Mouse (Mus musculus) CH12.LX (cell line): ENCODE measurements around the gene Ccdc170. TPM values are rescaled to one million over a fixed set of nuclear protein-coding genes. Genes with fewer than 3 reads are reported as not detected.
"Not testable (repeated sequence)": the region's sequence is repeated elsewhere in the genome, so short reads cannot be mapped to it uniquely, and the experiment has no call there.

ENCODE experiments used
- DNase-seq: peaks from one replicate; pipeline ENCODE4 v3.0.0-alpha.2; 2013; ENCODE audit errors: extremely low read depth
- H3K27ac ChIP-seq: 2 replicates; pipeline ENCODE4 v1.5.1; 2012; ENCODE audit warnings: low read depth, mild to moderate bottlenecking, control low read depth, moderate library complexity; ENCODE audit not compliant: insufficient read depth
- H3K27me3 ChIP-seq: replicated peaks from 2 replicates; pipeline ENCODE3; 2012; ENCODE audit warnings: inconsistent platforms
- H3K36me3 ChIP-seq, 2 experiments: replicated peaks in 1 of 2; 2 replicates each; pipeline versions ENCODE3 to v1.6.1; 2012; ENCODE audit warnings: inconsistent platforms in 1 of 2, low read length in 1 of 2, mild to moderate bottlenecking in 1 of 2, mixed read lengths in 1 of 2, moderate library complexity in 1 of 2; ENCODE audit not compliant: control insufficient read depth in 1 of 2, insufficient read depth in 1 of 2
- H3K4me1 ChIP-seq, 2 experiments: 2 replicates each; pipeline ENCODE4 v1.6.1; 2012; ENCODE audit warnings: inconsistent platforms in 1 of 2, moderate library complexity in 1 of 2; ENCODE audit not compliant: insufficient read depth in 2 of 2, control insufficient read depth in 1 of 2
- H3K4me2 ChIP-seq: 2 replicates; pipeline ENCODE4 v1.6.1; 2012; ENCODE audit warnings: low read depth, mild to moderate bottlenecking, control low read depth; ENCODE audit not compliant: poor library complexity, insufficient read depth, severe bottlenecking
- H3K4me3 ChIP-seq, 3 experiments: fragments of 150-350 bp in 1 of 3; sonication (generic) in 1 of 3; replicated peaks in 1 of 3; 2 replicates each; pipeline versions ENCODE3 to v1.5.1; 2011 to 2012; ENCODE audit warnings: low read depth in 2 of 3, low read length in 2 of 3, mild to moderate bottlenecking in 2 of 3, moderate library complexity in 2 of 3, control low read depth in 1 of 3, improper control_type of control experiment in 1 of 3, inconsistent platforms in 1 of 3, mixed read lengths in 1 of 3; ENCODE audit not compliant: poor library complexity in 1 of 3
- H3K79me2 ChIP-seq: replicated peaks from 2 replicates; pipeline ENCODE4 v1.6.1; 2012; ENCODE audit warnings: mild to moderate bottlenecking, moderate library complexity; ENCODE audit not compliant: control insufficient read depth, poor library complexity, insufficient read depth, severe bottlenecking; ENCODE audit errors: extremely low read depth
- H3K9ac ChIP-seq: 2 replicates; pipeline ENCODE4 v1.6.1; 2012; ENCODE audit warnings: low read depth, mild to moderate bottlenecking, control low read depth, moderate library complexity; ENCODE audit not compliant: insufficient read depth
- H3K9me3 ChIP-seq: replicated peaks from 2 replicates; pipeline ENCODE3; 2012; ENCODE audit warnings: low read length, inconsistent platforms, mixed read lengths
- BHLHE40 ChIP-seq: IDR thresholded peaks from 2 replicates; pipeline ENCODE4 v1.6.1; 2011; ENCODE audit warnings: mild to moderate bottlenecking, low read depth, low read length, improper control_type of control experiment
- CHD1 ChIP-seq: IDR thresholded peaks from 2 replicates; pipeline ENCODE4 v1.6.1; 2012; ENCODE audit warnings: low read depth, low read length, improper control_type of control experiment, inconsistent platforms
- CHD2 ChIP-seq: IDR thresholded peaks from 2 replicates; pipeline ENCODE4 v1.6.1; 2011; ENCODE audit warnings: low read length, improper control_type of control experiment
- CTCF ChIP-seq, 2 experiments: IDR thresholded peaks in 1 of 2; conservative IDR thresholded peaks in 1 of 2; 2 replicates each; pipeline ENCODE4 v1.5.1; 2011 to 2012; ENCODE audit warnings: low read depth in 2 of 2, low read length in 2 of 2, improper control_type of control experiment in 1 of 2, inconsistent platforms in 1 of 2, mild to moderate bottlenecking in 1 of 2, moderate library complexity in 1 of 2
- E2F4 ChIP-seq: IDR thresholded peaks from 2 replicates; pipeline ENCODE4 v1.6.1; 2011; ENCODE audit warnings: low read depth, low read length, improper control_type of control experiment; ENCODE audit not compliant: insufficient replicate concordance
- EP300 ChIP-seq: IDR thresholded peaks from 2 replicates; pipeline ENCODE4 v1.6.1; 2011; ENCODE audit warnings: low read length, improper control_type of control experiment
- ETS1 ChIP-seq: conservative IDR thresholded peaks from 2 replicates; pipeline ENCODE4 v1.6.1; 2012; ENCODE audit warnings: low read depth, mild to moderate bottlenecking, inconsistent platforms, low read length, improper control_type of control experiment, moderate library complexity
- GABPA ChIP-seq: IDR thresholded peaks from 2 replicates; pipeline ENCODE4 v1.6.1; 2012; ENCODE audit warnings: low read depth, low read length, improper control_type of control experiment, inconsistent platforms; ENCODE audit not compliant: insufficient replicate concordance
- HCFC1 ChIP-seq: IDR thresholded peaks from 2 replicates; pipeline ENCODE4 v1.6.1; 2012; ENCODE audit warnings: low read depth, mild to moderate bottlenecking, inconsistent platforms, low read length, improper control_type of control experiment
- JUN ChIP-seq: IDR thresholded peaks from 2 replicates; pipeline ENCODE4 v1.6.1; 2011; ENCODE audit warnings: low read depth, mild to moderate bottlenecking, low read length, improper control_type of control experiment, moderate library complexity; ENCODE audit not compliant: insufficient read depth
- MAFK ChIP-seq: IDR thresholded peaks from 2 replicates; pipeline ENCODE4 v1.6.1; 2011; ENCODE audit warnings: low read length, improper control_type of control experiment; ENCODE audit not compliant: insufficient replicate concordance
- MAX ChIP-seq: IDR thresholded peaks from 2 replicates; pipeline ENCODE4 v1.6.1; 2011; ENCODE audit warnings: low read length, improper control_type of control experiment
- MXI1 ChIP-seq: IDR thresholded peaks from 2 replicates; pipeline ENCODE4 v1.6.1; 2011; ENCODE audit warnings: mild to moderate bottlenecking, low read depth, low read length, improper control_type of control experiment
- MYC ChIP-seq: IDR thresholded peaks from 2 replicates; pipeline ENCODE4 v1.6.1; 2011; ENCODE audit warnings: low read depth, mild to moderate bottlenecking, improper control_type of control experiment, low read length
- NRF1 ChIP-seq: IDR thresholded peaks from 2 replicates; pipeline ENCODE4 v1.6.1; 2014; ENCODE audit warnings: low read depth, mild to moderate bottlenecking, inconsistent platforms, low read length, improper control_type of control experiment, moderate library complexity
- PAX5 ChIP-seq: IDR thresholded peaks from 2 replicates; pipeline ENCODE4 v1.6.1; 2012; ENCODE audit warnings: low read length, inconsistent platforms, mixed read lengths
- POLR2A ChIP-seq: IDR thresholded peaks from 2 replicates; pipeline ENCODE4 v1.6.1; 2011; ENCODE audit warnings: low read depth, mild to moderate bottlenecking, improper control_type of control experiment, low read length
- RCOR1 ChIP-seq: conservative IDR thresholded peaks from 2 replicates; pipeline ENCODE4 v1.6.1; 2012; ENCODE audit warnings: low read depth, mild to moderate bottlenecking, inconsistent platforms, low read length, improper control_type of control experiment
- SMC3 ChIP-seq: IDR thresholded peaks from 2 replicates; pipeline ENCODE4 v1.6.1; 2011; ENCODE audit warnings: low read depth, low read length, improper control_type of control experiment
- USF2 ChIP-seq: conservative IDR thresholded peaks from 2 replicates; pipeline ENCODE4 v1.6.1; 2011; ENCODE audit warnings: low read depth, low read length, improper control_type of control experiment
- ZC3H11A ChIP-seq: IDR thresholded peaks from 2 replicates; pipeline ENCODE4 v1.6.1; 2012; ENCODE audit warnings: low read depth, mild to moderate bottlenecking, inconsistent platforms, low read length, improper control_type of control experiment
- ZNF384 ChIP-seq: IDR thresholded peaks from 2 replicates; pipeline ENCODE4 v1.6.1; 2012; ENCODE audit warnings: low read depth, low read length, improper control_type of control experiment, inconsistent platforms
- dilution Hi-C: fragments of 300-500 bp; cut with MboI; formaldehyde crosslinking; loops from 2 replicates; pipeline ENCODE4 v1.14.3; 2020; ENCODE audit warnings: low sequenced_read_pairs; ENCODE audit not compliant: extremely low pct_unique_long_range_greater_than_20kb, extremely low pct_ligation_motif_present
- in situ Hi-C: fragments of 300-500 bp; cut with MboI; formaldehyde crosslinking; loops from 3 replicates; pipeline ENCODE4 v1.14.3; 2019; ENCODE audit warnings: low sequenced_read_pairs, low pct_ligation_motif_present, low pct_unique_long_range_greater_than_20kb, mixed read lengths
- polyA plus RNA-seq: library from polyadenylated mRNA; unstranded; fragments of >175 nt; gene quantifications from 2 replicates; pipeline ENCODE4 v1.2.1, GENCODE M21; 2012; ENCODE audit warnings: low read depth; ENCODE audit not compliant: insufficient read length
- total RNA-seq, 2 experiments: library from RNA; depleted of rRNA; stranded (reverse); fragments of 300-350 nt in 1 of 2; fragments of >200 nt in 1 of 2; gene quantifications; 2 replicates each; pipeline ENCODE4 v1.2.3; 2012 to 2014

Gene Ccdc170
- total and polyA plus RNA-seq, 3 experiments: not detected

- DNase-seq: no peak
- dilution Hi-C loops: no loop called here
Observed at GRCm38 (mm10) chr10:4599591-4599990, 117.3 kb downstream of the Ccdc170 start.

GRCm38 (mm10) chr10:4600796-4601474 is 118.6 kb downstream of the Ccdc170 start:
- no peaks in the 10 kb centered on the region for H3K36me3 ChIP-seq
- in situ Hi-C loops (loop anchor here (25.0 kb wide), 1 partner anchor 561 kb away; no protein-coding TSS in a partner anchor), dilution Hi-C loops (no loop called here)
- H3K4me2 ChIP-seq: no peak overlapping the region
- H3K9me3 ChIP-seq: peaks cover 21% of the 10 kb centered on the region
- DNase-seq: no peak
- no peaks in the 10 kb centered on the region for H3K79me2 ChIP-seq
- no peaks in the 10 kb centered on the region for H3K27me3 ChIP-seq
- no peak overlapping the region for H3K27ac ChIP-seq
- H3K9ac ChIP-seq: no peak overlapping the region
- TF ChIP-seq MXI1 (no peak), PAX5 (no peak), CHD1 (no peak), NRF1 (no peak), MAX (no peak), SMC3 (no peak), ZNF384 (no peak)
- H3K4me3 ChIP-seq: no peak overlapping the region
- H3K4me1 ChIP-seq: 0 out of 4 replicates have a peak, but pooled peaks cover 0 to under 1% of the 10 kb centered on the region in 2 experiments

More at GRCm38 (mm10) chr10:4599591-4599990, 117.3 kb downstream of the Ccdc170 start:
- H3K4me2 ChIP-seq: no peak overlapping the region
- no peaks in the 10 kb centered on the region for H3K36me3 ChIP-seq
- H3K27me3 ChIP-seq: no peaks in the 10 kb centered on the region
- TF ChIP-seq JUN: no peak
- no peak for TF ChIP-seq BHLHE40
- TF ChIP-seq ZC3H11A: no peak
- no peak for TF ChIP-seq POLR2A
- no peak for TF ChIP-seq EP300
- no peak for TF ChIP-seq MYC
- no peak for TF ChIP-seq MAX
- no peak for TF ChIP-seq CTCF (conservative IDR thresholded peaks at IDR 0.05 in 1 of 2, IDR thresholded peaks at IDR 0.05 in 1 of 2; ENCODE audit: low read depth in 2 of 2, low read length in 2 of 2)
- no peak for TF ChIP-seq E2F4
- TF ChIP-seq CHD2: no peak
- TF ChIP-seq GABPA: no peak
- TF ChIP-seq HCFC1: no peak
- no peak for TF ChIP-seq SMC3
- TF ChIP-seq ETS1: no peak
- TF ChIP-seq ZNF384: no peak
- TF ChIP-seq MAFK: no peak
- no peak for TF ChIP-seq RCOR1
- TF ChIP-seq USF2: no peak
- H3K79me2 ChIP-seq: no peaks in the 10 kb centered on the region
- in situ Hi-C loops: no loop called here
- H3K4me3 ChIP-seq: no peak overlapping the region
- H3K27ac ChIP-seq: no peak overlapping the region
- H3K9ac ChIP-seq: no peak overlapping the region
- H3K4me1 ChIP-seq: peaks cover 0 to 9% of the 10 kb centered on the region in 2 experiments; a peak in 2 of 4 replicates
- H3K9me3 ChIP-seq: peaks cover 21% of the 10 kb centered on the region

GRCm38 (mm10) chr10:4601612-4602011 is 119.3 kb downstream of the Ccdc170 start:
- H3K4me2 ChIP-seq, H3K79me2 ChIP-seq, H3K27me3 ChIP-seq, H3K27ac ChIP-seq, H3K9ac ChIP-seq, H3K4me3 ChIP-seq, H3K36me3 ChIP-seq, dilution Hi-C loops, H3K4me1 ChIP-seq: not testable (repeated sequence)
- in situ Hi-C loops: loop anchor here (25.0 kb wide), 1 partner anchor 561 kb away; no protein-coding TSS in a partner anchor
- H3K9me3 ChIP-seq: peaks cover 21% of the 10 kb centered on the region
- peak; percentile 17 for DNase-seq
